Mouse (Mus musculus): ENCODE results near the gene Krtap28-10. TPM values are rescaled to one million over a fixed set of nuclear protein-coding genes. Genes with fewer than 3 reads are reported as not detected.

The Krtap28-10 gene
- polyA plus RNA-seq, 1 experiment from 2014 or later: not detected

DNA sequence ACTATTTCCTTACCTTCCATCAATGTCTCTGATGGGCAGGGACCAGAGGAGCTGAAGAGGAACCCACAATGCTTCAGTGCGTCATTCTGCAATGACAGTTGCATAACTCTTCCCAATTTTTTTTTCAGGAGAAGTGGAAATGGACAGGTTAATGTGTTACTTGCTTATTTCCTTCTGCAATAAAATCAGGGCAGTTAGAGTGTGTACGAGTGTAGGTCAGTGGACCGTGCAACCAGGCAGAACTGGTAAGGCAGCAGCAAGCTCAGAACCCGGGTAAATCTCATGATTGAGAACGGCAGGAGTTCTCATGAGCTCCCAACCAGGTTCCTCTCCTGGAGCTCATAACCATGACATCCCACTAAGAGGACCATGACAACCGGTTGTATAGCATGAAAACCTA, 50.2 kb downstream of the Krtap28-10 start:
- Histone ChIP-seq H3K36me3 (ENCODE audit: control insufficient read depth, insufficient read depth) (no peaks in the 10 kb centered on the region), H3K4me2 (ENCODE audit: low read depth, low read length) (no peak overlapping the region), H3K4me3 (ENCODE audit: low read length) (no peak overlapping the region), H3K9me3 (replicated peaks; ENCODE audit: control insufficient read depth, low read length) (no peaks in the 10 kb centered on the region), H3K4me1 (ENCODE audit: control insufficient read depth, insufficient read depth, low read length) (no peaks in the 10 kb centered on the region), H3K9ac (ENCODE audit: low read length) (no peak overlapping the region), H3K27me3 (ENCODE audit: control insufficient read depth, insufficient read depth, low read length) (no peaks in the 10 kb centered on the region), H3K27ac (ENCODE audit: low read length) (no peak overlapping the region)
- no peak for ATAC-seq (replicated peaks; ENCODE audit: extremely low read depth, insufficient read depth, low FRiP score)
- WGBS: 89% methylated on average over 6 of the region's 6 CpGs

DNA sequence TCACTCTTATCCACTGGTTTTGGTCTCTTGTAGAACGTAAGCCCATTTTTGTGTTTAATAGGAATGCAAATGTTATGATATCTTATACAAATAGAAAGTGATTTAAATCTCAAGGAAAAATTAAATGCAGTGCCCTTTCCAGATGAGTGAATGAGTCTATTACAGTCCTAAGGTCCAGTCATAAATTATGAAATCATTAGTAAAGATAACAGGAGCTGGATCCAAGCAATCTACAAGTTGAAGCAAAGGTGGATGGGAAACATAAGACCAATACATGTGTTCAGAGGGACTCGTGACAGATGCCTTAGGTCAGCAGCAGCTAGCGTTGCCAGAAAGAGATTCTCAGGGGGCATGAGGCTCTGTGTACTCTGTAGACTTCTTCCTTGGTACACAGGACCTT, 50.7 kb downstream of the Krtap28-10 start:
- no peak overlapping the region for H3K27ac ChIP-seq (ENCODE audit: low read length)
- no peak overlapping the region for H3K9ac ChIP-seq (ENCODE audit: low read length)
- no peaks in the 10 kb centered on the region for H3K27me3 ChIP-seq (ENCODE audit: control insufficient read depth, insufficient read depth, low read length)
- no peaks in the 10 kb centered on the region for H3K9me3 ChIP-seq (replicated peaks; ENCODE audit: control insufficient read depth, low read length)
- H3K4me2 ChIP-seq (ENCODE audit: low read depth, low read length): no peak overlapping the region
- H3K4me1 ChIP-seq (ENCODE audit: control insufficient read depth, insufficient read depth, low read length): no peaks in the 10 kb centered on the region
- H3K36me3 ChIP-seq (ENCODE audit: control insufficient read depth, insufficient read depth): no peaks in the 10 kb centered on the region
- WGBS: 85% methylated on average over 3 of the region's 3 CpGs
- no peak for ATAC-seq (replicated peaks; ENCODE audit: extremely low read depth, insufficient read depth, low FRiP score)
- H3K4me3 ChIP-seq (ENCODE audit: low read length): no peak overlapping the region

Other genes starting within 250 kb of the Krtap28-10 start
- 30.0 and 30.4 TPM in 2 replicates for gene Agfg1, start 203.0 kb downstream of the Krtap28-10 start, polyA plus RNA-seq (2015; fragmentation: Nextera tagmentation; extraction: Ambion mirVana)
- gene A030005L19Rik, start 129.2 kb downstream of the Krtap28-10 start, polyA plus RNA-seq (2015; fragmentation: Nextera tagmentation; extraction: Ambion mirVana): not detected in 2 replicates
- not detected in 2 replicates for gene A030014E15Rik, start 117.6 kb downstream of the Krtap28-10 start, polyA plus RNA-seq (2015; fragmentation: Nextera tagmentation; extraction: Ambion mirVana)
- gene Gm6217, start 111.1 kb downstream of the Krtap28-10 start, polyA plus RNA-seq (2015; fragmentation: Nextera tagmentation; extraction: Ambion mirVana): not detected in 2 replicates
- gene A030003K21Rik, start 99.1 kb downstream of the Krtap28-10 start, polyA plus RNA-seq (2015; fragmentation: Nextera tagmentation; extraction: Ambion mirVana): not detected in 2 replicates
- not detected in 2 replicates for gene Gm7544, start 86.5 kb downstream of the Krtap28-10 start, polyA plus RNA-seq (2015; fragmentation: Nextera tagmentation; extraction: Ambion mirVana)
- not detected in 2 replicates for gene Gm47955, start 82.2 kb downstream of the Krtap28-10 start, polyA plus RNA-seq (2015; fragmentation: Nextera tagmentation; extraction: Ambion mirVana)
- gene Gm47959, start 41.9 kb downstream of the Krtap28-10 start, polyA plus RNA-seq (2015; fragmentation: Nextera tagmentation; extraction: Ambion mirVana): not detected in 2 replicates
- gene Slc19a3, start 4.0 kb downstream of the Krtap28-10 start, polyA plus RNA-seq (2015; fragmentation: Nextera tagmentation; extraction: Ambion mirVana): 2.0 and 2.2 TPM in 2 replicates
- not detected in 2 replicates for gene Gm47969, start 2.5 kb upstream of the Krtap28-10 start, polyA plus RNA-seq (2015; fragmentation: Nextera tagmentation; extraction: Ambion mirVana)
- gene A030005K14Rik, start 16.9 kb upstream of the Krtap28-10 start, polyA plus RNA-seq (2015; fragmentation: Nextera tagmentation; extraction: Ambion mirVana): not detected in 2 replicates
- gene Krtap28-13, start 18.4 kb upstream of the Krtap28-10 start, polyA plus RNA-seq (2015; fragmentation: Nextera tagmentation; extraction: Ambion mirVana): not detected in 2 replicates
- not detected in 2 replicates for gene Ccl20, start 74.3 kb upstream of the Krtap28-10 start, polyA plus RNA-seq (2015; fragmentation: Nextera tagmentation; extraction: Ambion mirVana)
- gene Daw1, start 117.3 kb upstream of the Krtap28-10 start, polyA plus RNA-seq (2015; fragmentation: Nextera tagmentation; extraction: Ambion mirVana): 0.25 and 0.41 TPM in 2 replicates